Mouse (Mus musculus): ENCODE measurements around the gene Zfp488.

The Zfp488 gene

DNA sequence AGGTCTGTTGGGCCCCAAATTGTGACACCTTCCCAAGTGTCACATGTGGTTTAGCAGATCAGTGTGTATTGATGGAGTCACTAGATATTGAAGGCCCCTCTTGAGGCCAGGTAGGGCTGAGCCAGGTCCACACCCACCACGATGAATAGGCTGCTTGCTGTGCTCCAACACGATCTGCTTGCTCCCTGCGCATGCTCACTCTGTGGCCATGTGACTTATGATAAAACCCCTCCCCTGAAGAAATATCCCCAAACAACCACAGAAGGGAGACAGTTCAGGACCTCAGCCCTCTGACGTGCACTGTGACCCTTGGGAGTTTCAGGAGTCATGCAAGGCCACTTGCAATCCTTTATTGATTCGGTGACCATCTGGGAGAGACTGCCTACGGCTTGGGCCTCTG, 32.4 kb downstream of the Zfp488 start:
- DNase-seq (ENCODE audit: low spot score in 2 of 2) = no peak

DNA sequence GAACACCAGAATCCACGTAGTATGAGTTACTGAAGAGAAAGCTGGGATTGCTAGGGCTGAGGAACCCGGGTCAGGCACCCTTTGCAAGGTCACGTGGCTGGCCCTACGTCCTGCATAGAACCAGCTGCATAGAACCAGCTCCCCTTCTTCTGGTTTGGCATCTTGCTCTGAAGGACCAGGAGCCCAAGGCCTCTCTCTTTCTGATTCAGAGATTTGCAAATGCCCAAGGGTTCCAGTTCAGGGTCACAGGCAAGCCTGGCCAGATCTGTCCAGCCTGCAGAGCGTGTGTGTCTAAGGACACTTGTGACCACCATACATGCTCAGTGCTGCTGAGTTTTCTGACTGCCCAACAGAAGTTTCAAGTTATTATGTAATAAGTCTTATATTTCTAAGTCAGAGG, 36.3 kb downstream of the Zfp488 start:
- no peak for DNase-seq (ENCODE audit: low spot score in 2 of 2)

DNA sequence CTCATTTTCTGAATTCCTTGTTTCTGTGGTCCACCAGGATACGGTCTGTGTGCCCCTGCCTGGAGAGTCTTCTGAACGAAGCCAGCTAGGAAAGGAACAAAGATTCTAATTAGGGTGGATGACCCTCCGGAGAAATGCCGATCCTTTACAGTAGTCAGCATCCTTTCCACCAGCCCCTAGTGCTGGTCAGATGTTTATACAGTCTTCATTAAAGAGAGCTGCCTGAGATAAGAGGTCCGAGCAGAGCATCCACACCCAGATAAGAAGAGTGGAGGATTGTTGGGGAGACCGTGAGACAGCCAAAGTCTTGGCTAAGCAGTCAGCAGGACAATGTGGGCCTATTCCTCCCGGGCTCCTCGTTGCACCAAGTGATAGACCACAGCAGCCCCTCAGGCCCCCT, 37.8 kb downstream of the Zfp488 start, which contains the start of gene Gdf2:
Gene Gdf2, plus strand, starts transcription at position 301 of the 400 bp plus-strand sequence.
- DNase-seq (ENCODE audit: low spot score in 2 of 2) = no peak

DNA sequence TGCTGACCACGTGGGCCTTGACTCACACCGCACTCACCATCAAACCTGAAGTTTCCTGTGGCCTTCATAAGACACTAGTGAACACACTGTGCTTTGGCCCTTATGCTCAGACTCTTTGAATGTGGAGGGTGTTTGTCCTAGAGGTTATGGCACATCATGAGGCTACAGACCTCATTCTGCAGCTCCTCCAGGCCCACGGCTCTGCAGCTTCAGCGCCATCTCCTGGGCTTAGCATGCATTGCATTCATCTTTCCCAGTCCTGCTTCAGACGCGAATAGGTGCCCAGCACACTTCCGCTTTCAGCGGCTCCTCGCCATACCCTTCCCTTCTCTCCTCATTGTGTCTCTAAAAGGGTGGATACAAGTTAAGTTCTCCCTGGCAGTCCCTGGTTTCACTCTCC, 39.4 kb downstream of the Zfp488 start:
- DNase-seq (ENCODE audit: low spot score in 2 of 2) = peak in 1 of 2 experiments; percentile 10

DNA sequence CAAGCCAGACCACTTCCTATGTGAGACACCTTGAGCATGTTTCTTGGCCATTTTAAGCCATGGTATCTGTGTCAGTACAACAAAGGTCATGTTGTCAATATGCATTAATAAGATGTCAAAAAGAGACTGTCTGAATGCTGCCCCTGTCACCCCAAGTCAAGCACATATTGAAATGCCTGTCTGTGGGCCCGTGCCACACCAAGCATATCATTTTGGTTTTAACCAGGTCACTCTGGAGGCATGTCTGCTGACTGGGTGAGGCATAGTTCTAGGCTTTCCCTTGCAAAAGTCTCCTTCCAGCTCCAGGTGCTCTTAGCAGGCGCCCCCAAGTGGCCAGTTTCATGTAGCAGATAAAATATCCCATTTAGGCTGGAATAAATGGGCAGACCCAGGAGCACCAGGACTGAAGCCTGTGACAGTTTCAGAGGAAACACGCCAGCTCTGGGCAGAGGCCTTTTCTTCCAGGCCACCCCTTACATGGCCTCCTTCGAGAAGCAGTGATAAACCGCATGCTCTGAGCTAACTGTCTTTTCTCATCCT, 44.7 kb downstream of the Zfp488 start:
- DNase-seq (ENCODE audit: low spot score in 2 of 2) = no peak

DNA sequence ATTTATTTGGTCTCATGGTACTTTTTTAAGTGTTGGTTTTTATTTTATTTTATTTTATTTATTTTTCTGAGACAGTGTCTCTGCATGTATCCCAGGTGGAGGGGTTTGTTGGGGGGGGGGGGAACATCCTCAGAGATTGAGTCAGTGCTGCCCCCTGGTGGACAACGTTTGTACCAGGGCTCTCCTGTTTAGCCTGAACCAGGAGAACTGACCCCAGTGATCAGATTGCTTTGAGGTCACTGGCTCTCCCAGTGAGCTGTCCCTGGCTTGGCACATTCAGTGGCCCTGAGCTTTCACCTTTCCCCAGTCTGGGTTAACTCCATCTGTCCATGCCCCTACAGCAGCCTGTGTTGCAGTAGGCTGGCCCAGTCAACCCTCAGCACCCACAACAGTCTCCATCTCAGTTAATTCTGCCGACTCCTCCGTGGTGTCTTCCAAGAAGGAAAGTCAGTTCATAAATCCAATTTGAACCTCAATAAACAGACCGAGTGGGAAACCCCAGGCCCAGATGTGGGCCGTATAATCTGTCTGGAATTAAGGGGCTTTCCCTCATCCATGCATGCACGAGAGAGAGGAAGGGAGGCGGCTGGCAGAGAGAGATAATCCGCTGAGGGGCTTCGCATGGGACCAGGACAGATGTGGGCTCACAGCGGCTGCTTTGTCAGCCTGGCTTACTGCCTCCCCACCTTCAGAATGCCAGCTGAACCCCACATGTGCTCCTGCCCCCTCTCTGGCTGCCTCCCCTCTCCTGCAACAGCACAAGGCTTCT, 45.4 kb downstream of the Zfp488 start:
- no peak for DNase-seq (ENCODE audit: low spot score in 2 of 2)

DNA sequence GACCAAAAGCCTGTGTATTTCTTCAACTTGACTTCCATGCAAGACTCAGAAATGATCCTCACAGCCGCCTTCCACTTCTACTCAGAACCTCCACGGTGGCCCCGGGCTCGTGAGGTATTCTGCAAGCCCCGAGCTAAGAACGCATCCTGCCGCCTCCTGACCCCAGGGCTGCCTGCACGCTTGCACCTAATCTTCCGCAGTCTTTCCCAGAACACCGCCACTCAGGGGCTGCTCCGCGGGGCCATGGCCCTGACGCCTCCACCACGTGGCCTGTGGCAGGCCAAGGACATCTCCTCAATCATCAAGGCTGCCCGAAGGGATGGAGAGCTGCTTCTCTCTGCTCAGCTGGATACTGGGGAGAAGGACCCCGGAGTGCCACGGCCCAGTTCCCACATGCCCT, 46.7 kb downstream of the Zfp488 start:
- no peak for DNase-seq (ENCODE audit: low spot score in 2 of 2)

DNA sequence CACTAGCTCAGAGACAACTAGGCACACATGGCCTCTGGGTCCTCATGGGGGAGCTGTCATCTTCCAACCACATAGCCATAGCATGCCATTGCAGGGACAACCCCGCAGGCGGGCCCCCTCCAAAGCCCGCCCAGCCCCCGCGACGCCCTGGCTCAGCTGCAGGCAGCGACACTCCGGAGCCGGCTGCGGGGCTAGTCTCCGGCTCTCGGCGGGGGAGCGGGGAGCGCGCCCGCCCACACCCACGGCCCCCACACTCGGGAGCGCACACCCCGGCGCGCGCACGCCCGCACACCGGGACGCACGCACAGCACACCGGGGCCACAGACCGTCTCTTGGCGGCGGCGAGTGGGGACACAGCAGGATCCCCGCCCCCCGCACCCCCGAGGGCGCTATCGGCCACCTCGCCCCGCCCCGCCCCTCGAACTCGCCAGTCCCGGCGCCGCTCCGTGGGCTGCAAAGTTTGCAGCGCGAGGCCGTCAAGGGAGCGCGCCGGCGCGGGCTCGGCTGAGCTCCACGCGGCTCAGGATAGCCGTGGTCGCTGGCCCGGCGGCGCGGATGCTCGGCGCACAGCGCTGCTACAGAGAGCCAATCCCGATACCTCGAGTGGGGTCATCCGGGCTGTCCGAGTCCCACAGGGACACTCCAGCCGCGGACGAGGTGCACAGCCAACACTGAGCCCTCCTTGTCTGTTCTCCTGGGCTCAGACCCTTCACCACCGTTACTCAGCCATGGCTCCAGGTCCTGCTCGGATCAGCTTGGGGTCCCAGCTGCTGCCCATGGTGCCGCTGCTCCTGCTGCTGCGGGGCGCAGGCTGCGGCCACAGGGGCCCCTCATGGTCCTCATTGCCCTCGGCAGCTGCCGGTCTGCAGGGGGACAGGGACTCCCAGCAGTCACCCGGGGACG, 55.1 kb downstream of the Zfp488 start, which contains the start of gene Gdf10:
Gene Gdf10, plus strand, starts transcription at position 420 of the 903 bp plus-strand sequence.
- DNase-seq (ENCODE audit: low spot score in 2 of 2) = no peak

DNA sequence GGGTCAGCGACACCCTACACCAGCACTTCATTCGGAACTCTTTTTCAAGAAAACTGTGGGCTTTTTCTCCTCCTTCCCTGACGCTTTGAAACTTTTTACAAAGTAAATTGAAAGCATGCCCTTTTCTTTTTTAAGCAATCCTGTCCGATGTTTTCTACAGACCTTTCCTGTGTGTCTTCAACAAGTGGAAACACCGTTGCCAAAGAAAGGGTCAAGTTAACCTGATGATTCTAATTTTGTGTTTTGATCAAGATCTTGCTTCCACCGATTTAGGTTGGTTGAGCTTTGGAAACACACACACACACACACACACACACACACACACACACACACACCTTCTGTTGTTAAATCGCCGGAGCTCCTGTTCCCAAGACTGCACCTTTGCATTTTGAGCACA, 55.8 kb downstream of the Zfp488 start:
- DNase-seq (ENCODE audit: low spot score in 2 of 2) = no peak

DNA sequence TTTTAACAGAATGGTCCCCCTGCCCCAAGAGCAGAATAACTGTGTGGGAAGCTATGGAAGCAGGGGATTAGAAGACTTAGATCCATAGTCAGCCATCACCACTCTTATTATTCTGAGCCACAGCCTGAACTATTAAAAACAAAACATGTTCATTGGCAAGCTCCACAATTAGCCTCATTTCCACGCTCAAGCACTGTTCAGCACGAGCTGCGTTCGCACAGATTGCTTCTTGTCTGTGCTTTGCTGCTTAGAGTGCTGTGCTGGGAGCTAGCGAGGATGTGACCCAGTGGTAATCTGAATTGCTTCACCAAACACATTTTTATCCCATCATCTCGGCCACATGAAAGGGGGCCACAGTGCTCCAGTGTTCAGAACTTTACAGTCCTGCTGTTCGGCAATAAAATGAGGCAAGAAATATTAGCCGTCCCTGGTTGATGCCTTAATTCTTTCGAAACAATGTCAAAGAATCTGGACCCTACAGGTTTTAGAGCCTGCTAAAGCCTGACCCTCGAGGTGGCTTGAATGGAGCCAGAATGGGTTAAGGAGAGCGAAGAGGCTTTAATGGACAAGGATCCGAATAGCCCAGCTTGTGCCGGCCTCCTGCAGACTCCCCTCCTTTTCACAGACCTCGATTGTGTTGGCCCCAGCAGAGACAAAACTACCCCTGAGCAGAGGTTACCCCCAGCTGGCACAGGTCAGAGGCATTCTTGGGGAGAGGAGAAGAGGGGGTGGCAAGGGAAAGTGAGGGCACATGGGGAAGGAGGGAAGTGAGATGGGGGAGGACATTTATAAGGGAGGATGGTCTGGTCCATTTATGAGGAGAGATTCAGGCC, 57.6 kb downstream of the Zfp488 start:
- no peak for DNase-seq (ENCODE audit: low spot score in 2 of 2)
